Mouse (Mus musculus) lung, postnatal 25 days (tissue): ENCODE measurements around the gene Pmm1.
A peak's percentile ranks its signal among the peaks of the same experiment; 100 is the strongest.
"Not testable (repeated sequence)": the region's sequence is repeated elsewhere in the genome, so short reads cannot be mapped to it uniquely, and the experiment has no call there.

Experiments
- DNase-seq: peaks from one replicate; pipeline ENCODE4 v3.0.0; 2022; ENCODE audit warnings: low spot score

The Pmm1 gene

DNA sequence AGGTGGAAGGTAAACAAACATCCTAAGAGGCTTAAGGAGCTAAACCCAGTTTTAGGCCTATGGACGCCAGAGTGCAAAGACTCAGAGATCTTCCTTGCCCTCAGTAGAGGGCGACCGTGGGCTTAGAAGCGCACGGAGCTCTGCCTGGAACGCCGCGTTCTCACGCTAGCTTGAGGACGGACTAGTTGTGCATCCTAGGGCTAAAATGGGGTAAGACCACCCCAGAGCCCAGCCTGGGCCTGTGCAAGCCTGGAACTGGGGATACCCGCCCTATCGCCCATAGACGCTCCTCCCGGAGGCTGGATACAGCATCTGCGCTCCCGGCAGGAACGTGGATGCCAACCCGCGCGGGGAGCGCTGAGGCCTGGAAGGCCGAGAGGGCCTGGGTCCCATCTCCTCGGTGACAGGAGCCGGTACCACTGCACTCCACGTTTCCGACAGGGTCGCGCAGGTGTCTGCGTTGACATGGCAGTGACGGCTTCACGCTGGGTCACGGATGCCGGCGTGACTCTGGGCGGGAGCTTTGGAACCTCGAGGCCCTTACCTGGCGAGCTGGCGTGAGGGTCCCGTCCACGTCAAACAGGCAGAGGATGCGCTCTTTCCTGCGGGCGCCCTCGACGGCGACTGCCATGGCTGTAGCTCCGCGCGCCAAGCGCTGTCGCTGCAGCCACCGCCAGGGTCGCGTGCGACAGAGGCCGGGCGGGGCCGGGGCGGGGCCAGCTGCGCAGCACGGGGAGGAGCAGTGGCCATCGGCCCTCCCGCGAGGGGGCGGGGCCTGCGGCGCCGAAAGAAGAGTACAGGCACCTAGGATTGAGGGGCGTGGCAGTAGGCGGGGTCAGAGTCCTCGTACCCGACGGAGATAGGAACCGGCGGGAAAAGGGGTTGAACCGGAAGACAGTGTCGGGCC lies at the start of gene Pmm1:
Pmm1 (minus strand) TSS at position 760 of the 907 bp plus-strand sequence.
- DNase-seq = peak; percentile 99

DNA sequence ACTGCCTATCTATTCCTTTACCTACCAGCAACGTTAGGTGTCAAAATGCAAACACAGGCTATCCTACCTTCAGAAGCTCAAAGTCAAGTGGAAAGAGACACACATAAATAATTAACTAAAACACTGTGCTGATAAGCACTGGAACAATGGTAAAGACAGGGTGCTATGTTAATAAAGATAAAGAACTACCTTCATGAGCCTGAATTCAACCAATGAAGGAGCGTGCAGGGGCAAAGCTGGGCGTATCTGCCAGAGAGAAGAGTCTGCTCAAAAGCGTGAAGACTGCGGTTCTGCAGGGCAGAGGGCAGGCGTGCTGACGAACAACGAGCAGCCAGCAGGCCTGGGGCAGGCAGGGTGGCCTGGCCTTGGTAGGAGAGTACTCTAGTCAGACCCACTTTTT lies 43.5 kb upstream of the Pmm1 start:
- DNase-seq = no peak

DNA sequence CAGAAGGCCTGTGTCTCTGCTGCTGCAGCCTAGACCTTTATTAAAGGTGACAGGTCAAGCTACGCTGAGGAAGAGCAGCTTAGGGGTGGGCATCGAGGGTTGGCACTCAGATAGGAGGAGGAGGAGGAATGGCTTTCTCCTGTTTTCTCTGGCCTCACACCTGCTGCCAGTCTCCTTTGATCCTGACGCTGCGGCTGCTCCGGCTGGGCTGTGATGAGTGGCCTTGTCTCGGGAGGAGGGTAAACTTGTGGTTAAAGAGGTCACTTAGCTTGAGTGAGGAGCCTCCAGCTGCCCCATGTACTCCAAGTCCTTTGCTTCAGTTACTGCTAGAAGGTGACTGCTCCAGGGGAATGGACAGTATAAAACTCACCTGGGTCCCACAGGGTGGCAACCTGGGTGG lies 33.3 kb upstream of the Pmm1 start:
- DNase-seq = no peak

DNA sequence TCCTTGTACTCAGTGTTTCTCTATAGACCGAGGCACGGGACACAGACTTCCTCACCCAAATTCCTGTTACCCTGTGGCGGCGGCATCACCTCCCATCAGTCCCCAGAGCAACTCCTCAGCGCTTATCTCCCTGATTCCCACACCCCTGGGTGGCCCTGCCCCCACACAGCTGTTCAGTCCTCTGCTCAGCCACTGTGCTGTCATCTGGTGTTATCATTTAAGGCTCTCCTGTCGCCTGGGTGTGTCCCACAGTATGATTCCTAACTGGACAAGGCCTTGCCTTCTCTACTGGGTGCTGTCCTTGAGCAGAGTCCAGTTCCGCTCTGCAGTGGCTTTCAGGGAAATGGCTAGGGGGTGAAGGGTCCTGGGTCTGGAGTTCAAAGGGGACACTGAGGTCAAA lies 29.8 kb upstream of the Pmm1 start:
- DNase-seq = no peak

DNA sequence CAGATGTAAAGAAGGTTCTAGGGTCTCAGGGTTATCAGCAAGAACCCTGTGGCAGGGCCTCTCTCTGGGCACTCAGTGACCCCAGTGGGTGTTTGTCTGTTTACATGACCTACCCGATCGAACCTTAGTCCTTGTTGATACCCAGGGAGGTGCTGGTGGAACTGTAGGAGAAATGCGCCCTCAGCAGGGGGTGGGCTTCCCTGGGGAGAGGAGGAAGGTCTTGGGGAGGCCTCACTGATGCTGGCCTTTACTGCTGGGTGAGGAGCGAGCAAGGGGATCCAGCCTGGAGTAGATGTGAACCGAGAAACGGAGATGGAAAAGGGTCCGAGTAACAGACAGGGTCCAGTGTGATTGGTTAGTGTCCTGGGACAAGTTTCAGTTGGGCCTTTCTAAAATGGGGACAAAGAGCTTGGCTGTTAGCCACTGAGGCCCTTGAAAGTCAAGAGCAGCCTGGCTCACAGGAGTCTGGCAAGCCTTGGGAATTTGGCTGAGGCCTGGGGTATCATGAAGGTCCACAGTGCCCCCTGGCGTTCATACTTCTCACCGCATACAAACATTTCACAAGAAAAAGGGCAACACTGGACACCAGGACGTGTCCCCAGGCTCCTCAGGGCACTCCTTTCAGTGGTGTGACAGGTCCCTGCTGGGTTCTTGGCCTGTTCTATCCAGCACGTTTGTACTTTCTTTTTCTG lies 28.8 kb upstream of the Pmm1 start:
- peak; percentile 89 for DNase-seq

DNA sequence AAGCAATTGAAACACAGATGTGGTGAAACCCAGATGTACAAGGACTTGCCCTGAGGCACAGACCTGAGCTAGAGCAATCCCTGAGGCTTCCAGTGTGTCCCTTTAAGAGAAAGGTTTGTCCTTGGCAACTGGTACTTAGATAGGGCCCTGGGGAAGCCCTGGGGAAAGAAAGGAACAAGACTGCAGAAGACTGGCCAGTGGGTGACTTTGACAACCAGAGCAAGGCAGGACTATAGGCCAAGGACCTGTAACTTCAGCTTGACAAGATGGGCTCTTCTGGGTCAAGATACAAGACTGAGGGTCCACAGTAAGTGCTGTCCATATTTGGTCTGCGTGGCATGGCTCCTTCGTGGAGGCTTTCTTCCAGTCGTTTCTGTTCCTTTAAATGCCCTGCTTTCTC lies 26.9 kb upstream of the Pmm1 start, which contains the start of gene Xrcc6:
Xrcc6 (plus strand) TSS at position 190 of the 400 bp plus-strand sequence.
- no peak for DNase-seq

DNA sequence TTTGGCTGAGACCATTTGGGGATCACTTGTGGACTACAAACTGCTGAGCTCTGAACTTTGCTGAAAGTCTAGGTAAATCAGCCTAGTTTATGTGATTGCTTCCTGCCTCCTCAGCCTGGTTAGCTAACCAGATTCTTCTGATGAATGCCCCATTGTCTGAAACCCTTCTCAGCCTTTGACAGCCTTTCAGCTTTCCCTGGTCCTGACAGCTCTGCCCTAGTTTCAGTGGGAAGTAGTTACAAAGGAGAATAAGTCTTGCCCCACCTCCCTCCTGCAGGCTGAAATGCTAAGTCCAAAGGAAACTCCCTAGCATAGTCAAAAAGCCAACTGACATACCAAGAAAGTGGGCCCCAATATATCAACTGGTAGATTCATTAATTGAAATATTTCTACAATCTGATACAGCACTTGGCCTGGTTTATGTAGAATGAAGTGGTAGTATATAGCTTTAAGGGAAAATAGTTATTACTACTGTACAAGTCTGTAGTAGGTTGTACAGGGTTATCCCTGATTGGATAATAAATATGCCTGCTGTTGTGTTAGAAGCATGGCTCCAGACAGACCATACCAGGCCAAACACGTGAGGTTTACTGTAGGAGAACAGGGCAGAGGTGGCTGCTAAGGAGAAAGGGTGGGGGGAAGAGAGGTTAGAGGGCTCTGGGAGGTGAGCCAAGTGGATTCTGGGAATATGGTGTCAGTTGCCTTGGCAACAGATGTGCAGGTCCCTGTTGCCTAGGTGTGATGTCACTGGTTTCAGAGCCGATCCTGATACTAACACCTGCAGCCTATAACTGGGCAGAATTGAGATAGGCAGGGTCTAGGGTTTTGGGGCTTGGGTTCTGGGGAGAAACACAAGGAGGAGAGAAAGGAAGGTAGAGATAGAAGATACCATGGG lies 24.8 kb upstream of the Pmm1 start:
- no peak for DNase-seq

DNA sequence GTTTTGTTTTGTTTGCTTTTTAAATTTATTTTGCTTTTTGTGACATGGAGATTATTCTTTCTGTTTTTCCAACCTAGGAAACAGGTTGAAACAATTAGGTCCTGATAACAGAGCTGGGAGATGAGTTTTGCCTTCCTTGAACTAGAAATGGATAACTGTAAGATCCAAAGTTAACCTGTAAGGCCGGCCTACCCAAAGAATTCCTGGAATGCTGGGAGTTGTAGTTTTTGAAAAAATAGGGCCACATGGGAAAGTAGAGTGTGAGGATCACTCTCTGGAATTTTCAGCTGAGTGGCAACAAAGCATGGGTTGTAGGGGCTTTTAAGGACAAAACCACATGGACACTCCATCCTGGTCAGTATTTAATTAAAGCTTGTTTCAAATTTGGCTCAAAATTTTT lies 21.4 kb upstream of the Pmm1 start:
- DNase-seq = no peak

DNA sequence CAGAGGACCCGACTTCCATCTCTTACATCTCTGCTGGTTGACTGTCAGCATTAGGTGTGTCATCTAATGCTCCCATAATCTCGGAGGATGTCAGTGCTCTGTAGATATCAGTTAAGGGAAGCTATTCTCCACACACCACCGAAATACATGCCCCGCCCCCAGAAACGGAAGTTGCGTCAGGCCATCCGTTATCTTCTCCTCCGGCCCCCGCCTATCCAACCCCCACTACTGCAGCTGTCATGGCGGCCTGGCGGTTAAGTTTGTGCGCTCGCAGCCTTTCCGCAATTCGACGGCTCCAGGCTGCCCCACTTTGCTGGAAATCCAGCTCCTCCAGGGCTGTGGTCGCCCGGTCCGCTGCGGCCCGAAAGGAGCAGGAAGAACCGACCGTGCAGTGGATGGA lies 19.6 kb upstream of the Pmm1 start, which contains the start of gene 1700029P11Rik:
1700029P11Rik (plus strand) TSS at position 220 of the 400 bp plus-strand sequence.
- no peak for DNase-seq

DNA sequence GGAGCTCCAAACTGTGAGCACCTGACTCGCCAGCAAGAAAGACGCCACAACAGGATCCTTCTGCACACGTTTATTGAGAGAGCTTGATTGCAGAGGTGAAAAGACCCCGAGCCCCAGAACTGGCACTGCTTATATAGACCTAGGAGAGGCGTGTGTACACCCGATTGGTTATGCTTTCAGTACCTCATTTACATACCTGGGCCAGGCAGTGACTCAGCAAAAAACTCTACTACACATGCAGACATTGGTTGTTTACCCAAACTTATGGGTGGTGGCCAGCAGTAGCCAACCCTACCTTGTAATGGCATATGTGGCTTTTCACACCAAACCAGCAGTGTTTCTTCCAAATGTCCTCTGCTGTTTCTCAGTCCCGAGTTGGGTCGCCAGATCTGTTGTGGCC lies 14.4 kb upstream of the Pmm1 start:
- DNase-seq = not testable (repeated sequence)

DNA sequence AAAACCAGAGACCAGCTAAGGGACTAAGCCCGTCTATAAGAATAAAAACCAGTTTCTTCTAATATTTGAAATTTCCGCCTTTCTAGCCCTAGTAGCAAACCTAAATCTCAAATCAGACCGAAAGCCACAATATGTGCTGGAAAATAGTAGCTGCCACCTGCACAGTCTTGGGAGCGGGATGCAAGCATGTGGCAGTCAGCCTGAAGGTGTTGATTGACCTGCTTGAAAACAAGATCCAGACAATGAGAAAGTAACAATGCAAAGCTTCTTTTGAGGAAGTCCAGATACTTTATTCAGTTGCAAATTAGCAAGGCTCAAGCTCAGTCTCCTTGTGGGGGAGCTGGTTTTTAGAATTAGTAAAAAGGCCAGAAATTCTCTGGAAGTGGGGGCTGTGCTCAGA lies 9.8 kb upstream of the Pmm1 start:
- DNase-seq = not testable (repeated sequence)

DNA sequence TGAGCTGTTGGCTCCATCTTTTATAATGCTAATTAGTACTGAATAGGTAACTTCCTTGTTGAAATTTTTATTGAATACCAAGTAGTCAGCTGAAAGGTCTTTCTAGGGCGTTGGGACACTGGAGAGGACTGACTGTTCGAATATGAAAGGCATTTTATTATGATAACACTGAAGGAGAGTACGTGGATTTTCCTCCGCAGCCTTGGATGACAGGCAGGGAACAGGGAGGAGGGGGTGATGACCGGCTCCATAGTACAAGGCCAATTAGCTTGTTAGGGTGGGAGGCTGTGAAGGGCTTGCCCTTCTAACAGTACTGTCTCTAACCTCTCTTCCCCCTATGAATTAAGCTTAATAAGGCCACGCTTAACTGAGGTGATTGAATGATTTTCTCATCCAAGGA lies 8.9 kb upstream of the Pmm1 start:
- DNase-seq = not testable (repeated sequence)

DNA sequence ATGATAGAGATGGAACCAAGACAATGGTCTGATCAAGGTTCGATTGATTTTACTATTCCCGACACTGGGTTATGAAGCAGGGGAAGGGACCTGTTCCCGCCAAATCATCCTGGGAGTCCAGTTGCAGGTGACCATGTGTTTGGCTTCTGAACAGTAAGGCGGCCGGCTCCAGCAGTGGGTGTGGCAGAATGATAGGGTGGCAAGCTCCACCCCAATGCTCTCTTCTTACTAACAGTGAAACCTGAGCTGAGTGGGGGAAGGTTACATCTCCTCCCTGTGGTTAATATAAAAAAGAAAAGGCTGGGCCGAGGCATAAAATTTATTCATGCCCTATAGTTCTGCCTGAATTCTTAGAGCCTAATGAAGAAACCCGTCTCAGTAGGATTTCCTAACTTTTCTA lies 8.4 kb upstream of the Pmm1 start:
- DNase-seq = peak; percentile 16

DNA sequence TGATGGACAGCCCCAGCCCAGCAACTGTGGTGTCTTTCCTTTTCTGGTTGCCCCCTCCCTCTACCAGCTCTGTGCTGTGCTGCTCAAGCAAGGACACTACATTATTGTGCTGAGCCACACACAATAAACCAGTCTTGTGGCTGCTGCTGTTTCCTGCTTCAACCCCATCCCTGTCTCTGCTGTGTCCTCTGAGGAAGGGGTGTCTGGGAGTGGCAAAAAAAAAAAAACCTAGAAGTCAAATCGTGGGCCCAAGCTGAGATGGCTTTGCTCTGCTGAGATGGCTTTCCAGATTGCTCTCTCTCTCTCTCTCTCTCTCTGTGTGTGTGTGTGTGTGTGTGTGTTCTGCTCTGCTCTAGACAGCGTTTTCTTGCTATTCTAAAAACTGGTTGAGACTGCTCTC lies 7.7 kb upstream of the Pmm1 start:
- DNase-seq = no peak

DNA sequence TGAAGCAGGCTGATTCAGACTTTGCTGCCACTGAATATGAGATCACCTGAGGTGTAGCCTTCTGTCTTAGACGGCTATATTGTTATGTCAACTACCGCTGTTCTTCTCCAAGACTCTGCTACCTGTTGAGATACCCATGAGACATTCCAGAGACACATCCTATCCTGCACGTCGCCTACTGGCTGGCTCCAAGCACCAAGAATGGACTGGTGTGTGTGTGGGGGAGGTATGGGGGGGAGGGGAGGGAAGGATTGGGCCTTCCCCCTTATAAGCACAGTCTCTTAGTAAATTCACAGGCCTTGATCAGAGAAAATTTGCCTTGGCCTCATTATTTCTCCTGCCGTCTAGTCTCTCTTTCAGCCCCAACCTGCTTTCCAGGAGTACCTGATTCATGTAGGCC lies 7.1 kb upstream of the Pmm1 start:
- DNase-seq = no peak

DNA sequence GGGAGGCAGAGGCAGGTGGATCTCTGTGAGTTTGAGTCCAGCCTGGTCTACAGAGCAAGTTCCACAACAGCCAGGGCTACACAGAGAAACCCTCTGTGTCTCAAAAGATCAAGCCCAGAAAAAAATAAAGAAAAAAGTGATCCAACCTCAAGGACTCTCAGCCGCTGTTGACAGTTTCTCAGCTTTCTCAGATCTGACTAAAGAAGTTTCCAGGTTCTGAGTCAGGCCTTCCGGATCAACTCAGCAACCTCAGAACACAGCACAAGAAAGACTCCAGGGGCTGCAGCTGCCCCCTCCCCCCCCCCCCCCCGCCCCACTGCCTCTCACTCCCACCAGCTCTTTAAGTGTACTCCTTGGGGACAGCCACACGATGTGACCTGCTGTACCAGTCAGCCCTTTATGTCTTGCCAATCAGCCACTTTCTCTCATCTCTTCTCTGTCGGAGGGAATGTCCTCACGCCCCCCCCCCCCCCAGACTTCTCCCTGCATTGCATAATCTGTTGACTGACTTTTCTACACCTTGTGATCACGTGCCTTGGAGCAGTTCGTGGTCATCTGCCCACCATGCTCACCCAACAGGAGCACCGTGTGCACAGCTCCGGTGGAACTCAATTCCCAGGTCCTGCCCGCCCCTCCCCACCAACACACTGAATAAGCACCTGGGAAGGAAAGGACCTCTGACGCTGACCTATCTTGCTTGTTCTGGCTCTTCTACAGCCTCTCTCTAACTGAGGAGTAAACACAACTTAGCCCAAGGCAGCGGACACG lies 5.5 kb upstream of the Pmm1 start:
- DNase-seq = no peak

DNA sequence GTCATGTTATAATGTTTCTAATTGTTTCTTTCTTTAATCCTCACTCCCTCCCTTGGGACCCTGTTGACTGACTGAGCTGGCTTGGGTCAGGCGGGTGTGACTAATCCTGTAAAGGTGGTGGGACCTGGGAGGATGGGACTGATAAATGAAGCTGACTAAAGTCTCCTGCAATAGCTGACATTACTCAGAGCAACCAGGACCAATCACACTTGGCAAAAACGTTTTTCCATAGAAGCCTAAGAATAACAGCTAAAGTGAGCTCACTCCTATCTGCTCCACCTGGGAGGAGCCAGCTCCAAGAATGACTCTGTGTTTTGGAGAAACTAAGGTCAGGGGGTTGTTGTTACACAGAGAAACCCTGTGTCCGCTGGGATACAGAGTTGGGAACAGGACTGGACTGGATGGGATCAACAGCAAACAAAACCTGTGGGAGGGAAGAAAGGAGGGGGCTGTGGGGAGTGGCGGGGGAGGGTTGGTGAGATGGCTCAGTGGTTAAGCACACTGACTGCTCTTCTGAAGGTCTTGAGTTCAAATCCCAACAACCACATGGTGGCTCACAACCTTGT lies 4.3 kb upstream of the Pmm1 start:
- DNase-seq = no peak

DNA sequence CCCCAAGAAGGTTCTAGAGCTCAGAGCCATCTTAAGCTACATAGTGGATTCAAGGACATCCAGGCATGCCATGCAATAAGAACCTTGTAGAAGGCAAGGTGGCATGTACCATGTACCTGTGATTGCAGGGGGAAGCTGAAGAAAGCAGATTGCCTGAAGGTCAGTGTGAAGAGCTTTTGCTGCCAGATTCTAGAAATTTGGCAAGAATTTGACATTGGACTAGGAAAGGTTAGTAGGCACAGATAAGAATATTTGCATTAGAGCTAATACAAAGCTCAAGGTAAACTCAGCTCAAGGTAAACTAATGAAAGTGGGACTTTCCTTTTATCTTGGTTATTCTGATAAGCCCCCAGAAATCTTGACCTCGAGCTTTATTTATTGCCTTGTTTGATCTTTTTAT lies 3.5 kb upstream of the Pmm1 start:
- no peak for DNase-seq

DNA sequence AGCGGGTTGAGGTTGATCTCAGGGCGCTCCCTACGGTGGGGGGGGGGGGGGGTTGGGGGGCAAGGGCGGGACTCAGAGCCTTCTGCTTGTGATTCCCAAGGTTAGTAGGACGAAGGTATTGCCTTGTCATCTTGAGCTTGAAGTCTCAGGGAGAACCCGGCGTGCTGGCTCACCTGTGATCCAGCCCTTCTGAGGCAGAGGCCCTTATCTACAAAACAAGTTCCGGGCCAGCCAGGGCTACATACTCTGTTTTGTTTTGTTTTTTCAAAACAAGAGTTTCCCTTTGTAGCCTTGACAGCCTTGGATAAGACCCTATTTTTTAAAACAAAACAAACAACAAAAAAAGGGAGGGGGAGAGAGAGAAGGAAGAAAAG lies 335 bp upstream of the Pmm1 start:
- no peak for DNase-seq

DNA sequence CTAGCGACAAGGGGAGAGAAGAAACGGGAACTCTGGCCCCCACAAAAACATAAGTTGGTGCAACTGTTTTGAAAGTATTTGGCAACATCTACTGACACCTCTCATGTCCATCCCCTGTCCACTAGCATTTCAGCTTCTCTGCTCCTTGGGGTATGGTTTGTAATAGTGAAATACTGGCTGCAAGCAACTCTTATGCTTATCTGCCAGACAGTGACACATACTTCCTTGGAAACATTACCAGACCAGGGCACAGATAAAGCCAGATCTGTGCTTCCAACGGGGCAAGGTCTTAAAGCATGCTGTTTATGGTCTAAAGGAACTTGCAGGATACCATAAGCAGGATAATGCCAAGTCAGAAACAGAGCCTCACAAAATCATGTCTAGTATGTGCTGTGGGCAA lies 1.8 kb downstream of the Pmm1 start:
- no peak for DNase-seq

DNA sequence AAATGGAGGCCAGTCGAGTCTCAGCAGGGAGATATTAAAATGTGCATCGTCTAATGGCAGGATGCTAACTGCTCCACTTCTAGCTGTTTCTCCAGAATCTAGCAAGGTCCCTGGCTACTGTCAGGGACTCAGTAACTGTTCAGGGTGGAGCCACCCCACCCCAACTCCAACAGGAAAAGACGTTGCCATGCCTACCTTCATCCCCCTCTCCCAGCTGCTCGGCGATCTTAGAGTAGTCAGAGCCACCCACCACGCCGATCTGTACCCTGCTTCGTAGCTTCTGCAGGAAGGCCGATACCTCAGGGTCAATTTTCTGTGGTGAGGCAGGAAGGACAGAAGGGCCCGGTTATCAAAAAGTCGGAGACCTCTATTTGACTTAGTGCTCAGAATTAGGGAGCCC lies 3.1 kb downstream of the Pmm1 start:
- no peak for DNase-seq
